Mouse (Mus musculus) urinary bladder, postnatal 10 days (tissue): Measurements from ENCODE around the gene Dnm2.
"Not testable (repeated sequence)": the region's sequence is repeated elsewhere in the genome, so short reads cannot be mapped to it uniquely, and the experiment has no call there.

ENCODE experiments used
- DNase-seq: peaks from one replicate; pipeline ENCODE4 v3.0.0; 2022; ENCODE audit warnings: low spot score

Gene Dnm2

DNA sequence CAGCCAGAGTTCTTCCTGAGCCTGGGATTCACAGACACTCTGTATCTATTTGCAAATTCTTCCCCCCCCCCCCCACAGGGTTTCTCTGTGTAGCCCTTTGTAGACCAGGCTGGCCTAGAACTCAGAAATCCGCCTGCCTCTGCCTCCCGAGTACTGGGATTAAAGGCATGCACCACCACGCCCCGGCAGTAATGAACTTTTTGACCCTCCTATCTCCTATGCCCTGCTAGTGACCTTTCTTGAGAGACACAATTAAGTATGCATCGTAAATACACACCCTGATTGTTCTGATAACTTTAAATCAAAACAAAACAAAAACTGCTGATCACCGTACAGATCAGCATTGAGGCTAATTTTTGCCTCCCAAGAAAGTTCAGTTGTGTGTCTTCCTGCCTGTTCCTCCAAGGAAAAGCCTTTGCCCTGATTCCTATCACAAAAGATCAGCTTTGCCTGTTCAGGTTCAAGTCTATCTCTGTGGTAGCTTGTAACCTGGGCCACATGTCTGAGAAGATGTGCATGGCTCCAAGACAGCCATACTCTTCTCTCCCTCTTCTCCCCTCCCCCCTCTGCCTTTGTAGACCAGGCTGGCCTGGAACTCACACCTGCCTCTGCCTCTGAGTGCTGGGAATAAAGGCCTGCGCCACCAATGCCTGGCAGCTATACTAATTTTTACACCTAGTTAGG, 31.7 kb downstream of the Dnm2 start:
- no peak for DNase-seq

DNA sequence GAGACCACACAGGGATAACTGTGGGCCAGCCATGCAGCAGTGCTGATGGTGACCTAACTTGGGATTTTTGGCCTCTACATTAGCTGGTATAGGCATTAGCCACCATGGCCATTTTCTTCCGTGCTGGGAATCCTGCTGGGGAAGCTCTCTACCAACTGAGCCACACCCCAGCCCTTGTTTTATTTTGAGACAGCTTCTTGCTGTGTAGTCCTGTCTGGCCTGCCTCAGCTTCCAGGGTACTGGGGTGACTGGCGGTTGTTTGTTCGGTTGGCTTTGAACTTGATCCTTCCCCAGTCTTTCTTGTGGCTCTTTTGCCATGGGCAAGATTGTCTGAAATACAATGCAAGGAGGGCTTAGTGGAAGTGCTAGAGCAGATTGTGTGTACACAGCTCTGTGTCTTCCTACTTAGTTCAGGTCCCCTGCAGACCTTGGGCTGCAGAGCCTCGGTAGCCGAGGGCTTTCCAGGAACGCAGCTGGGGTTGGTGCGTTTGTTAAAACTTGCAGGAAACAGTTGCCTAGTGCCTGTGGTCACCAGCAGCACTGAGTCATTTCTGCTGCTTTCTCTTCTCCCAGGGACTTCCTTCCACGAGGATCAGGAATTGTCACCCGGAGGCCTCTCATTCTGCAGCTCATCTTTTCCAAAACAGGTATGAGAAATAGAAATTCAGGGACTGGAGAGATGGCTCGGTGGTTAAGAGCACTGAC, 32.4 kb downstream of the Dnm2 start:
- no peak for DNase-seq

DNA sequence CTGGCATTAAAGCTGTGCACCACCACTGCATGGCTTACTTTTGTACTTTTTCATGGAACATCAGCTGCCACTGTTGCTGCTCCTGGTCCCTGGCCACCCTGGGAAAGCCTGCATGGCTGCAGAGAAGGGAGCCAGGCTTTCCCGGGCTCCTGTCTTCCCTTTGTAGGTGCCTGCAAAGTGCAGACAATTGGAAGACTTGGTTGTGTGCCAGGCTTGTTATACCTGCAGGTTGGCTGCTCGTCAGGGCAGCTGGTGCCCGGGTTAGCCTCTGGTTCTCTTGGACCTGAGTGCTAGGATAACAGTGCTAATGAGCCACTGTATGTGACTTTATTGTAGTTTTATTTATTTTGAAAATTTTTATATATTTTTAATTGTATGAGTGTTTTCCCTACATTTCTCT, 34.1 kb downstream of the Dnm2 start:
- DNase-seq: no peak

DNA sequence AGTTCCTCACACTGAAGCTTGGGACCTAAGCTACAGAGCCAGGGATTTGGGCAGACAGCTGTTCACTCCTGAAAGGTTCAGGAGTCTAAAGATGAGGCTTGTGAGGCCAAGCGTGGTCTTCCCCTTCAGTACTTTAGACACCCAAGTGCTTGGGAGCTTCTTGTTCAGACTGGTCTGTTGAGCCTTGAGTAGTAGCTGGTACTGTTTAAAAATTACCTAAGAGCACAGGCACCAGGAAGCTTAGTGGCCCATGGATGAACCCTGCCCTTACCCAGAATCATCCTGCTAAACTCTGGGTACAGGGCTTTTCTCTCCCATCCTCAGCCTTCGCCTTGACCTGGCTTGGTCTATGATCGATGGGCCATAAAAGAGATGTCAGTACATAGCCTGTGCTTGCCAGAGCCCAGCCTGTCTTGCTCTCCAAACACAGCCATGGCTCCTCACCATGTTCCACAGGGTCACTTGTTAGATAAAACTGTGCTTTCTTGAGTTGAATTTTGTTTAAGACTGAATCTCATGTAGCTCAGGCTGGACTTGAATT, 35.8 kb downstream of the Dnm2 start:
- no peak for DNase-seq

DNA sequence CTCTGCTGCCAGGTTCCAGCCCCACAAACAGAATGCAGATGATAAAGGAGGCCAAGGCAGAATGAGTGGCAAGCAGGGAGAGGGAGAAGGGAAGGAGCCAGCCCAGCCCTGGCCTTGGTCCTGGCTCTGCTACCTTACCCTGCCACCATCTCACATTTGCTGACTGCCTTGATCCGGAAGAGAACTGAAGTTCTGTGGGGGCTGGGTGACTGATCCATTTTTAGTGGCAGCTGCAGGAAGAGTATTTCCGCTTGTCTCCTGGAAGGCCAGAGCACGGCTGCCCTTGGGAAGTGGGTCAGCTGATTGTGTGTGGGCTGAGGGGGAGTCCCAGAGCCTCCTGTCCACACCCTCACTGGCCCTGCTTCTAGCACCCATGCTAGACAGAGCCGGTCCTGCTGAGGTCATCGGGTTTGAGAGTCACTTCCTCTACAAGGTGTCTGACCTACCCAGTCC, 38.5 kb downstream of the Dnm2 start:
- DNase-seq: no peak

DNA sequence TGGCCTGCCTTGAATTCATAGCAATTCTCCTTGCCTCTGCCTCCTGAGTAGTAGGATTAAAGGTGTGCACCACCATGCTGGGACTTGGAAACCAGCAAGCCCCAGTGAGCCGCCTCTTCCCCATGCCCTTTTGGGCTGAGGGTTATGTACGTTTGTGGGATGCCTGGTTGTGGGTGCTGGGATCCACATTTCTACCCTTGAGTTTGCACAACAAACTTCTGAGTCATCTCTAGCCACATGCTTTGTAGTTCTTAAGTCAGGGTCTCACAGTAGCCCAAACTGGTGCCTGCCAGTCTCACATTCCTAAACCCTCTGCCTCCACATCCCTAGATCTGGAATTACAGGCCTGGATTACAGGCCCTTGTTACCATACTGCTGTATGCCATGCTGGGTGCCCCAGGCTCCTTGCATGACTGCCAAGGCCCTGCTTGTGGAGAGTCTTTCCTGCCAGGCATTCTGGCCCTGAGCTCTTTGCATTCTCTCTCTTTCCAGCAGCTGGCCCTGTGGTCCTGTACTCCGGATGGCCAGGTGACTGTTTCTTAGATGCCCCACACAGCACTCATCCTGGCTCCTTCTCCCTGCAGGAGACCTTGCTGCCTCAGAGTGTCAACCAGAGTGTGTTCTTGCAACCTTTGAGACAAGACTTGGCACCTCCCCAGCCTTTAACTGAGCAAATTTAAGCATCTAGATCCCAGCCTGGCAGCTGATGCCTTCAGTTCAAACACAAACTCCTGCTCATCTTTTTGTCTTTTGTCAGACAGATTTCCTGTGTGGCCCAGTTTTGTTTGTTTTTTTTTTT, 39.3 kb downstream of the Dnm2 start:
- DNase-seq: no peak

DNA sequence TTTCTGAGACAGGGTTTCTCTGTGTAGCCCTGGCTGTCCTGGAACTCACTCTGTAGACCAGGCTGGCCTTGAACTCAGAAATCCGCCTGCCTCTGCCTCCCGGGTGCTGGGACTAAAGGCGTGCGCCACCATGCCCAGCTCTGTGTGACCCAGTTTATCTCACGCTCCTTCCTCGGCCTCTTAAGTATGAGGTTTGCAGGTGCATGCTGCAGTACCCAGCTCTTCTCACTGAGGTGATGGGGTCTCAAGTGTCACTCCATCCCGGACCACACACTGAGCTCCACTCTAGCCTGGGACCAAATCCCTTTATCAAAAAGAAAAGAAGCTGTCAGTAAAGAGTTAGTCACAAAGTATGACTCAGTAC, 39.8 kb downstream of the Dnm2 start:
- DNase-seq: not testable (repeated sequence)

DNA sequence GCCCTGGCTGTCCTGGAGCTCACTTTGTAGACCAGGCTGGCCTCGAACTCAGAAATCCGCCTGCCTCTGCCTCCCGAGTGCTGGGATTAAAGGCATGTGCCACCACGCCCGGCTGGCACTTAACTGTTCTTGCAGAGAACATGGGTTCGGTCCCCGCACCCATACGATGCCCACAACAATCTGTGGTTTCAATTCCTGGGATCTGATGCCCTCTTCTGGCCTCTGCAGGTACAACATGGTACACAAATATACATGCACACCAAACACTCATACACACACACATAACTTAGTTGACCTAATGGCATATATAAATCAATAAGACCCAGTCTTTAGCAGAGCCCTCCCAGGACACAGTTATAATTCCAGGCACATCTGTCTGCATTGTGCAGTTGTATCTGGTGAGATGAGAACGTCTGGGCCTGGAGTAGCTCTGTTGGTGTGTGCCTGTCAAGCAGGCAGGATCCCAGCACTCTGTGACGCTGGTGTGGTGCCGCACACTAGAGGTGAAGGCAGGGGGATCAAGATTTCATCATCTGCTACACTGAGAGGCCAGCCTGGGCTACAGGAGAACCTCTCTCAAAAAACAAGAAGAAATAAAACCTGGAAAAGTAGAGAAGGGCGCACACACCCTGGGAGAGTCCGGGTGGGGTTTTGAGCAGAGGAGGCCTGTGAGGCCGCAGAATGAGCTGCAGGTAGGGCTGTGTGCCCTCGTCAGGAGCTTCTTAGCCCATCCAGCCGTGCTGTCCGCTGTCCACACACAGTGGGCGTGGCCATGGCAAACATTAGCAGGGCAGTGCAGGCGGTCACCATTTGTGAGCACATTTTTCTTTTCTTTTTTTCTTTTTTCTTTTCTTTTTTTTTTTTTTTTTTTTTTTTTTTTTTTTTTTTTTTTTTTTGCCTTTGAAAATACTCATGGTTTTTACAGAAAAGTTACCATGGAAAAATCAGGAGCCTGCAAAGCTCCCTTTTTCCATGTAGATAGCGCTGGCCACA, 44.6 kb downstream of the Dnm2 start:
- DNase-seq: no peak

DNA sequence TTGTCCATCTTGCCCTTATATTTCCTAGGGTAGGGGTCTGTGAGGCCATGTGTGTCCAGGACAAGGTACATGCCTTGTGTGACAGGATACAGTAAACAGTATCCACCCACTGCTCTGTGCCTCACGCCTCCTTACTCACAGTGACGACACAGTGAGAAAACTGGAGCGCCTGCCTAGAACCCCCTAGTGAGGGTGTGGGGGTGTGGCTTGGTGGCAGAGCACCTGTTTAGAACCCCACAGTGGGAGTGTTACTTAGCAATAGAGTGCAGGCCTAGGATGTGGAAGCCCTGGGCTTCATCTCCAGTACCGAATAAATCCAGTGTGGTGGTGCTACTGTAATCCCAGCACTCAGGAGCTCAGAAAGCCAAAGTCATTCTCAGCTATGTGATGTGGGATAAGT, 48.2 kb downstream of the Dnm2 start:
- DNase-seq: no peak

DNA sequence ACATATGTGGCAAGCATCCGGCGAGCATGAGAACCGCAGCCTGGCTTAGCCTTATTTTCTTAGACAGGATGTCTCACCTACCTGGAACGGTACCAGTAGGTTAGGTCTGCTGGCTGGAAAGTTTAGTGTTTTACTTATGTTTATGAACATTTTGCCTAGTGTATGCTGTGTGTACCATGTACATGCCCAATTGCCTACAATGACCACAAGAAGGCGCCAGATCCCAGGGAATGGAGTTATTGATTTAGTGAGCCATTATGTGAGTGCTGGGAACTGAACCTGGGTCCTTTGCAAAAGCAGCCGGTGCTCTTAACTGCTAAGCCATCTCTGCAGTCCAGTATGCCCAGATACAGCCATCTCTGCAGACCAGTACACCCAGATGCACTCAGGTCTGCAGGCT, 53.0 kb downstream of the Dnm2 start:
- no peak for DNase-seq

DNA sequence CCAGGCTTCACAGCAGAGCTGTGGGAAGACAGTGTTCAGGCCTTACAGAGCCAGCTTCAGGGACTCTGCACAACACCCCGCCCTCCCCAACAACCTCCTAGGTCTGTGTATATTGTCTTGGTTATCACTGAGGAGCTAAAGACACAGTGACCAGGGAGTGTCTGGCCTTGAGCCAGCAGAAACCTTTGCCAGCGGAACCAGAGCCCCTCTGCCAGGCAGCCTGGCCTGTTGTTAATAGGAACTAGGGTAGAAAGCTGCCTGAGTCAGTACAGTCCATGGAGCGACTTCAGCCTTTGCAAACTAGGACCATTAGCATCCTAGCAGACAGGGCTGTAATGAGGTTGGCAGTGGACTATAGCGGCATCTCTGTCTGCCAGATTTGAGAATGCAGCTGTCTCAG, 59.4 kb downstream of the Dnm2 start:
- DNase-seq: no peak

DNA sequence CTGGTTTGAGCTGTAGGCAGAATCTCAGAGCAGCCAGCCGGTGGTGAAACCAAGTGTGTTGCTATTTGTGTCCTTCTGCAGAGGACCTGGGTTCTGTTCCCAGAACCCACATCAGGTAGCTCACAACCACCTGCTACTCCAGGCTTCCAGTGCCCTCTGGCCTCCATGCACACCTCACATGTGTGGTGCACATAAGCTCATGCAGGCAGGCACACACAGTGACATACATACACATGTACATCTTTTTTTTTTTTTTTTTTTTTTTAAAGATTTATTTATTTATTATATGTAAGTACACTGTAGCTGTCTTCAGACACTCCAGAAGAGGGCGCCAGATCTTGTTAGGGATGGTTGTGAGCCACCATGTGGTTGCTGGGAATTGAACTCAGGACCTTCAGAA, 63.5 kb downstream of the Dnm2 start:
- not testable (repeated sequence) for DNase-seq

DNA sequence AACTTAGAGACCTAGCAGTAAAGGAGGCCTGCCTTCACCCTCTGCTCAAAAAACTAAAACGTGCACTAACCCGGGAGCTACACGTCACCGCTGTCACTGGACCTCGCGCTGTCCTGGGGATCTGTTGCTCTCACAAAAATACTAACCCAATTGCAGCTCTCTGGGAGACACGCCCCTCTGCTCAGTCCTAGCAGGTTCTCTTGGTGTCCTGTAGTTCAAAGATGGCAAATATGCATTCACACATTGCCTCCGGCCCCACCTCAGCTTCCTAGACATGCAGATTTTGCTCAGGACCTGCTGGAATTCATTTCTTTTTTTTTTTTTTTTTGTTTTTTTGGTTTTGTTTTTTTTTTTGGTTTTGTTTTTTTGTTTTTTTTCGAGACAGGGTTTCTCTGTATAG, 66.0 kb downstream of the Dnm2 start:
- DNase-seq: no peak

DNA sequence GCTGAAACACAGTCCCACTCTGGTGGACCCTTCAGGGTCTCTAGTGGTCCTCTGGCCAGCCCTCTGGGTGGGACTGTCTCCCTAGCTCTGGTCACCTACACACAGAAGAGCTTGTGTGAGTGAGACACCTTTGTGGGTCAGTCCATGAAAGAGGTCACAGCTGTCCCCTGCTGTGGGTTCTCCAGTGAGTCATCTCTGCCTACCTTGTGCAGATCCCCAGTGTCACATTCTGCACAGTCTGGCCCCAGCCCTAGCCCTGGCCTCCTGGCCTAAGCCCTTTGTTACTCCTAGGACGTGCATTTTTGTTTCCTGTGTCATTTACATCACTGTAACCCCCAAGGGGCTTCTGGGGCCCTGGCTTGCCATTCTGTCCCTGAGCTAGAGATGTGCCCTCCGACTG, 69.2 kb downstream of the Dnm2 start:
- DNase-seq: no peak

DNA sequence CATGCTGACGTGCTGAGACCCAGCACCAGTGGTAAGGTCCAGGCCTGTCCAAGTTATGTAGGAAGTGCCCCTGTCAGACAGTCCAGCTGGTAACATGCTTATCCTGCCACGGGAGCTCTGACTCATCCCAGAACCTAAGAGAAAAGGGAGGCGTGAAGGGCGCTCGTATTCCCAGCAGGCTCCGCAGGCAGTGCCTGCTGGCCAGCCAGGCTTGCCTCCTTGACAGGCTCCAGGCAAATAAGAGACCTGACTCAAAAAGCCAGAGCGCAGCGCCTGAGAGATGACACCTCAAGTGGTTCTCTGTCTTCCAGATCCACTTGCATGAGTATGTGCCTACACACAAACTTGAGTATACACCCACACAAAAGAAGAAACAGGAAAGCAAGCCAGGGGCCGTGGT, 70.0 kb downstream of the Dnm2 start:
- no peak for DNase-seq

DNA sequence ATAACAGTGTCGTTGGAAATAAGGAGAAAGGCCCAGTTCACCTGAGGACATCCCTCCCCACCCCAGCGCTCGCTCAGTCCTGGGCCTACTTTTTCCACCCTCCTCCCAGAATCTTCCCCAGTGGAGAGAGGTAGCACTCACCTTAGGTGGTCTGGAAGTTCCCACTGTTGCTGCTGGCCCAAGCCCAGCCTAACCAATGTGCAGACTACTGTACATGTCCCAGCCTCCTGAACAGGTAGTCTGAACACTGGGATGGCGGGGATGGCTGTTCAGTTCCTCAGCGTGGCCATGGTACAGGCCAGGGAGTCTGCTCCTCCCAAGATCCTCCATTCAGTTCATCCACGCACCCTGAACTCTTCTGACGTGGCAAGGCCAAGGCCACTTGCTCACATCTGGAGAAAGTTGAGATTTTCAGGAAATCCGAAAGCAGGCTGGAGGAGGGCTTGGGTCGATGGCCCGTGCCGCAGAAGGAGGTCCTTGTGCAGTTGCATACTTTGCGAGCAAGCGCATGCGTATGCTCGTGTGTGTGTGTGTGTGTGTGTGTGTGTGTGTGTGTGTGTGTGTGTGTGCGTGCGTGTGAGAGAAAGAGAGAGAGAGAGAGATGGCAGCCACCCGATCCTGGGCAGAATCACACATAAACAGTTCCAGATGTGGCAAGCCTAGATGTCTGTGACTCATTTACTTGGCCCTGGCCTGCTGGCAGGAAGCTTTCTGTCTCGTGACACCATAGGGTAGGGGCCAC, 71.8 kb downstream of the Dnm2 start:
- no peak for DNase-seq

DNA sequence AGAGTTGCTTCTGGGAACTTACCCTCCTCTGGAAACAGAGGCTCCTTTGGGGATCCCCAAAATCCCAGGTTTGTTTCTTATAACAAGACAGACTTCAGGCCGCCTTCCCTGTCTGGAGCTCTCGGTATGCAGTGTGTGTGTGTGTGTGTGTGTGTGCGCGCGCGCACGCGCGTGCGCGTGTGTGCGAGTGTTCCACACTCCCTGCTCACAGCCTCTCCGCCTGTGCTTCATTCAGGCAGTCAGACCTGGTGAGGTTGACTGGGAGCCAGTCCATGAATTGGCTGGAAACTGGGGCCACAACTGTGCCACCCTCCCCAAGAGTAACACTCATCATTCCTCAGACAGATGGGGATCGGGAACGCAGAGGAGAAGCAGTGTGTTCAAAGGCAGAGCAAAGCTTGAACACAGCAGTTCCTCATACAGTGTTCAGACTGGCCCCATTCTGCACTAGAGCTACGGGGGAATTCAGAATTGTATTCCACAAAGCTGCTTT, 72.4 kb downstream of the Dnm2 start:
- no peak for DNase-seq

DNA sequence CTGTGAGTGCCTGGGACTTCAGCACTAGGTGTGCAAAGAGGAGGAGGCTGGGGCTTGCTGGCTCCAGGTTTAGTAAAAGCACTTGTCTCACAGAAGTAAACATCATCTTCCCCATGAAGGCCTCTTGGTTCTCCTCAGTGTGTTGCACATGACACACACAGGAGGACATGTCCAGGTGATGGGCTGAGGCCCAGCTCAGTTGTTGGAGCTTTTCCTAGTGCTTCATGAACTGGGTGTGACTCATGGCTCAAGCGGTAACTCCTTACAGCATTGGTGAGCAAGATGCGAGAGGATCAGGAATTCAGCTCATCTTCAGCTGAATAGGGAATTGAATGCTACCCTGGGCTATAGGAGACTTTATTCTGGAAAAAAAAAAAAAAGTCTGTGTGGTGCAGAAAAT, 73.0 kb downstream of the Dnm2 start:
- no peak for DNase-seq

DNA sequence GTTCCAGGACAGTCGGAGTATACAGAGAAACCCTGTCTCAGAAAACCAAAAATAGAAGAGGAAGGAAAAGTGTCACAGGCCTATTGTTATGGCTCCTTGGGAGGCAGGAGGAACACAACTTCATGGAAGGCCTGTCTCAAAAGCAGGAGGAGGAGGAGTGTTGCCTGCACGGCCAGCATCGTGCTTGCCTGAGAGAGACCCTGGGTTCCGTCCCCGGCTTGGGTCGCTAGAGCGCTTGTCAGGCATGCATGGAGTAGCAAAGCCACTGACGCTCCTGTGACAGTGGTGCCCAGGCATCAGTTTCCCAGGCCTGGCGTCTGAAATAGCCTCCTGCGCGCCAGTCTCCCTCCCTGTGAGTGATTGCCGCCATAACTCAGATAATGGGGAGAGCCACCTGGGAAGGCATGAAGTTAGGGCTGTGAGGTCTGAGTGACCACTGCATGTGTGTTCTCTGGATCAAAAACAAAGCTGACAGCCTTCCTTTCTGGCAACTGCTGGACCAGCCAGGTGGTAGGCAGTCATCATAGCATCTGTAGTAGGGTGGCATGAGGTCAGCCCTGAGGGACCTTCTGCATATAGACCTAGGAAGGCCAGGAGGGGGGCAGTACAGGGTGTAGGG, 73.7 kb downstream of the Dnm2 start:
- no peak for DNase-seq

DNA sequence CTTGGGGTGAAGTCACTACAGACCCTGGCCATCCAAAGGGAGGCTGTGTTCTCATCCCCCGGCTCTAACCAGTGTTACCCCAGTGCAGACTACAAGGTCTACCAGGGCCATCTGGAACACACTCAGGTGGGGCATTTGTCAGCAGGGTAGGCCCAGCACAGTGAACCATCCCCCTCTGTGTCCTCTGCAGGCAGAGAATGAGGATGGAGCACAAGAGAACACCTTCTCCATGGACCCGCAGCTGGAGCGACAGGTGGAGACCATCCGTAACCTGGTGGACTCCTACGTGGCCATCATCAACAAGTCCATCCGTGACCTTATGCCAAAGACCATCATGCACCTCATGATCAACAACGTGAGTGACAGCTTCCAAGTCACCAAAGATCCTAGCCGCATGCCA, 78.6 kb downstream of the Dnm2 start:
- no peak for DNase-seq
